Mouse (Mus musculus) neural tube, embryonic 11.5 days (tissue): ENCODE results near the gene Stx16. TPM values are rescaled to one million over a fixed set of nuclear protein-coding genes. Genes with fewer than 3 reads are reported as not detected.

Experiments
- ATAC-seq: fragments of 200-750 bp; cut with Nextera tagmentation; 2 replicates; pipeline ENCODE4 v1.8.0; 2017; ENCODE audit warnings: moderate number of reproducible peaks, mild to moderate bottlenecking, moderate TSS enrichment, moderate library complexity; ENCODE audit not compliant: insufficient read depth, low FRiP score, low TSS enrichment
- DNase-seq: peaks from one replicate; pipeline ENCODE4 v3.0.0-alpha.2; 2015; ENCODE audit warnings: low spot score
- H3K27ac ChIP-seq: fragments of 300-500 bp; sonication (generic); 2 replicates; pipeline ENCODE4 v1.5.1; 2014; ENCODE audit warnings: low read depth, mild to moderate bottlenecking, low read length
- H3K27me3 ChIP-seq: fragments of 300-500 bp; sonication (generic); 2 replicates; pipeline ENCODE4 v1.6.1; 2014; ENCODE audit warnings: mild to moderate bottlenecking, low read length, mixed read lengths; ENCODE audit not compliant: control insufficient read depth, insufficient read depth
- H3K36me3 ChIP-seq: fragments of 300-500 bp; sonication (generic); 2 replicates; pipeline ENCODE4 v1.6.1; 2014; ENCODE audit warnings: mild to moderate bottlenecking, low read length, moderate library complexity, mixed read lengths; ENCODE audit not compliant: control insufficient read depth, insufficient read depth
- H3K4me1 ChIP-seq: fragments of 300-500 bp; sonication (generic); 2 replicates; pipeline ENCODE4 v1.6.1; 2014; ENCODE audit warnings: low read length, mixed read lengths; ENCODE audit not compliant: control insufficient read depth, insufficient read depth
- H3K4me2 ChIP-seq: fragments of 300-500 bp; sonication (generic); 2 replicates; pipeline ENCODE4 v1.6.1; 2014; ENCODE audit warnings: low read depth, mild to moderate bottlenecking, moderate library complexity
- H3K4me3 ChIP-seq: fragments of 300-500 bp; sonication (generic); 2 replicates; pipeline ENCODE4 v1.5.1; 2014; ENCODE audit warnings: low read depth, low read length
- H3K9ac ChIP-seq: fragments of 300-500 bp; sonication (generic); 2 replicates; pipeline ENCODE4 v1.6.1; 2014; ENCODE audit warnings: mild to moderate bottlenecking, low read length
- H3K9me3 ChIP-seq: fragments of 300-500 bp; sonication (generic); 2 replicates; pipeline ENCODE4 v1.6.1; 2016; ENCODE audit warnings: low read length; ENCODE audit not compliant: control insufficient read depth
- WGBS: fragments of 180-500 bp; shearing (Covaris S2); extraction: QIAGEN DNeasy Blood & Tissue Kit; methylation state at CpG from one replicate; pipeline ENCODE4 v1.1.7; 2014; 5-methylcytosine and 5-hydroxymethylcytosine counted together
- polyA plus RNA-seq: library from polyadenylated mRNA; unstranded; fragments of >200 nt; fragmentation: Nextera tagmentation; extraction: Ambion mirVana; gene quantifications from 2 replicates; pipeline ENCODE4 v1.2.1, GENCODE M21; 2014

Stx16 gene
- polyA plus RNA-seq, 1 experiment from 2014 or later: 8.4 TPM

DNA sequence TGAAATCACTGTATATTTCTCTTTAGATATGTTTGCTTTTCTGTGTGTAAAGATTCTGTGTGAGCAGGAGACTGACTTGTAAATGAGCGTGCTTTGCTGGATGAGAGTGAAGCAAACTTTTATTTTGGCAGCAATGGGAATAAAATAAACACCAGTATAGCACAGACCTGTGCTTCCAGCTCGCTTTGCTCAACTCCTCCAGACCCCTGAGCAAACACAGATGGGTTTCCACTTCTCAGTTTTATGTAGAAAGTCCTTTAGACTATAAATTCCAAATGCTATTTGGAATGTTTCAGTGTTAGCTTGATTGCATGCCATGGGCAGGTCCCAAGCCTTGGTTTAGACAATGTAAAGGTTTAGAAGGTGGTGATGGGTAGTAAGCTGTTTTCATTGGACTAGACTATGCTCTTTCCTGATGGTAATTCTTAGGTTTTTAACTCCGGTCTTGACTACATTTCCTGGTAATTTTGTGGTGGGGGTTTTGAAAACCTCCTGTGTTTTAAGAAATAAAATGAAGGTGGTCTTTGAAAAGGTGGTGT lies 6.3 kb downstream of the Stx16 start:
- no peak overlapping the region for H3K9ac ChIP-seq
- H3K4me2 ChIP-seq: no peak overlapping the region
- H3K27ac ChIP-seq: no peak overlapping the region
- H3K36me3 ChIP-seq: no peaks in the 10 kb centered on the region
- peaks cover 6% of the 10 kb centered on the region for H3K4me1 ChIP-seq
- no peaks in the 10 kb centered on the region for H3K27me3 ChIP-seq
- H3K4me3 ChIP-seq: no peak overlapping the region
- DNase-seq (no peak), ATAC-seq (no peak)
- no peaks in the 10 kb centered on the region for H3K9me3 ChIP-seq
- WGBS: 82% methylated on average over 3 of the region's 3 CpGs

DNA sequence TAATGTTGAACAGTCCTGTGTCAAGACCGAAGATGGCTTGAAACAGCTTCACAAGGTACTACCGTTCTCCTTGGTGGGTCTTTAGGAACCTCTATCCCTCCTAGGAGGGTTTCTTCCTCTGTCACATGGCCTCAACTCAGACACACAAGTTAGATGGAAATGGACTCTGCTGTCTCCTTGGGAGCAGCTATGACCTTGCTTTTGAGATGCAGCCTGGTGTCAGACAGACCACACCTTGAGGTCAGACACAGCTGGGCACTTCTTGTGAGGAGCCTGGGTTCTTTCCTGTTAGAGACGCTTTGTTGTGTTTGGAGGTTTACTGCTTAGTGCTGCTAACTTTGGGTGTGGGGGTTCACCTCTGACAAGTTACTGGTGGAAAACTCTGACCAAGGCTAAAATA lies 19.0 kb downstream of the Stx16 start:
- WGBS: 91% methylated on average over 3 of the region's 3 CpGs
- no peak for ATAC-seq
- H3K4me1 ChIP-seq: no peaks in the 10 kb centered on the region
- no peak overlapping the region for H3K27ac ChIP-seq
- H3K4me3 ChIP-seq: no peak overlapping the region
- H3K36me3 ChIP-seq: peaks cover 3% of the 10 kb centered on the region; the same call in 1 of the 2 replicates
- no peak overlapping the region for H3K9ac ChIP-seq
- no peak overlapping the region for H3K4me2 ChIP-seq
- no peaks in the 10 kb centered on the region for H3K27me3 ChIP-seq
- H3K9me3 ChIP-seq: no peaks in the 10 kb centered on the region
- DNase-seq: no peak

DNA sequence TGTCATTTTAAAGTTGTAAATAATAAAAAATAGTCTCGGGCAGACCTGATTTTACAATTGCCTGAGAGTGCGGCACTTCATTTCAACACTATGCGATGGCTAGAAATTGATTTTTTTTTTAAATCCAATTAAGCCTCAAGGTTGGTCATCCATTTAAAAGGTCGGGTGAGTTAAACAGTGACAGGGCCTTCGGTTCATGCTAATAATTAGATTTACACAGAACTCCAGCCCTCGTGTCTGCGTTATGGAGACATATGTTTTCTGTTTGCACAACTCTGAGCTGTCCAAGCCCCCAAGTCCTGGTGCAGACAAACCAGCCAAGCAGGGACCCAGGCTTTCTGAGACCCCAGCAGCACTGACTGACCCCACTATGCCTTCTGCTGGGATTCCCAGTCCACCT lies 26.3 kb downstream of the Stx16 start:
- Histone ChIP-seq H3K4me3 (no peak overlapping the region), H3K9me3 (no peaks in the 10 kb centered on the region), H3K4me2 (no peak overlapping the region), H3K27me3 (no peaks in the 10 kb centered on the region), H3K27ac (no peak overlapping the region), H3K9ac (no peak overlapping the region), H3K36me3 (no peaks in the 10 kb centered on the region), H3K4me1 (no peaks in the 10 kb centered on the region)
- 74% methylated on average over 7 of the region's 7 CpGs for WGBS
- ATAC-seq (no peak), DNase-seq (no peak)

DNA sequence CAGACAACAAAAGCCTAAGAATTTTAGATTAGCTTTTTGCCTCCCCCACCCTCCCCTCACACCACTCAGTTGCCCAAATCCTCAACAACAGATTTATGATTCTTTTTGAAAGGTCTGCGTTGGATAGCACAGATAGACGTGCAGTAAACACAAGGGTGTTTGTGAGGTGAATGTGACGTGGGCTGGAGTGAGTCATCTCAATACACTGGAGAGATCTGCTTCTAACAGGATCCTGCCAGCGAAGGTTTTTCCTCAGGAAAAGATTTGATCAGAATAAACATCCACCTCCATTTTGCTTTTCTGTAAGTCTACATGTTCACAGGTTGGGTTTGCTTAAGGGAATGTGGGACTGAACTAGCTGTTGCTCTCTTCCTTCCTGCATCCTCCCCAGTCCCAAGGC lies 27.4 kb downstream of the Stx16 start:
- no peak for DNase-seq
- Histone ChIP-seq H3K27ac (no peak overlapping the region), H3K4me3 (no peak overlapping the region), H3K9me3 (no peaks in the 10 kb centered on the region), H3K9ac (no peak overlapping the region), H3K4me2 (no peak overlapping the region), H3K4me1 (no peaks in the 10 kb centered on the region), H3K36me3 (no peaks in the 10 kb centered on the region), H3K27me3 (no peaks in the 10 kb centered on the region)
- no peak for ATAC-seq
- 88% methylated on average over 4 of the region's 4 CpGs for WGBS

DNA sequence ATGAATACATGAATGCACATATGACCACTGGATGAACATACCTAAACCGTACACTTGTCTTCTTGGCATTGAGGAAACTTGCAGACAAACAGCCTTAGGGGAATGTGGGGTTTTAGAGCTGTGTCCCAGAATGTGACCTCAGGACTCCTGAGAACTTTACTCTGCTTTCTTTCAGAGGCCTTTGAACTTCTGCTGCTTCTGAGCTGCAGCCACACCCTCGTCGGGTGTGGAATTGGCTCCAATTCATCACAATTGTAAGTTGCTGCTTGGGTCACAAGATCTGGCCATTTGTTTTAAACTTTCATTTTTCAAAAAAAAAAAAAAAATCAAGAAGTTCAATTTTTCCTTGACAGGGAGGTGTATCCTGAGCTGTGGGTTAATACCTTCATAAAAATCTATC lies 31.3 kb downstream of the Stx16 start:
- no peak for DNase-seq
- 73% methylated on average over 3 of the region's 3 CpGs for WGBS
- H3K9ac ChIP-seq: no peak overlapping the region
- no peak overlapping the region for H3K4me3 ChIP-seq
- H3K9me3 ChIP-seq: no peaks in the 10 kb centered on the region
- ATAC-seq: no peak
- peaks cover 17% of the 10 kb centered on the region for H3K4me1 ChIP-seq
- H3K4me2 ChIP-seq: no peak overlapping the region
- H3K27ac ChIP-seq: no peak overlapping the region
- H3K27me3 ChIP-seq: no peaks in the 10 kb centered on the region
- H3K36me3 ChIP-seq: no peaks in the 10 kb centered on the region

DNA sequence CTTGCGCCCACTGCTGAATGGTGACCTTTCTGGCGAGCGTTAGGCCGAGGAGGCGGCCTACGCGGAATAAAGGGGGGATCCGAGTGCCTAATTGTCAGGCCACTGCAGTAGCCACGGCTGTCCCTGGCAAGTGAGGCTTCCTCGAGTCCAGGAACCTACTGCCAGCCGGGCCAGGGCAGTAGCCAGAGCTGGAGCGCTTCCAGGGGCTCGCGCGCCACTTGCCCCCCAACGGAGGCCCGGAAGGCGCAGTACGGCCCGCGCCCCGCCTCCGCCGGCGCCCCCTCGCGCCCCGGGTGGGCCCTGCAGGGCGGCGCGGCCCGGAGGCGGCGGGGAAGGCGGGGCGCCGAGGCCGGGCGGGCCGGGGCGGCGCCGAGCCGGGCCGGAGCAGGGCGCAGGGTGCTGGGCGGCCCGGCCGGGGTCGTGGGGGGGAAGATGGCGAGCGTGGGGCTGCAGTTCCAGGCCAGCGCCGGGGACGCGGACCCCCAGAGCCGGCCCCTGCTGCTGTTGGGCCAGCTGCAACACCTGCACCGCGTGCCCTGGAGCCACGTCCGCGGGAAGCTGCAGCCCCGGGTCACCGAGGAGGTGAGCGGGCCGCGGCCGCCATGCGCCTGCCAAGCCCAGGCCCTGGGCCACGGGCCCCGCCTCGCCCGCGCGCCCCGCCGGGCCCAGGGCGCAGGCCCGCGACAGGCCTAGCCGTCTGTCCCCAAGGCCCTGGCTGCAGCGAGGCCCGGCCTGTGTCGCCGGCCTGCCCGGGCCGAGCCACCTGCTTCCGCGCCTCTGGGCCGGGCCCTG lies 34.1 kb downstream of the Stx16 start, which contains the start of gene Npepl1:
TSS of gene Npepl1 (plus strand) at position 359 of the 792 bp plus-strand sequence.
- Histone ChIP-seq H3K27ac (peak within 1 kb of the TSS; percentile 87), H3K9me3 (no peaks in the 10 kb centered on the region), H3K4me2 (peak within 1 kb of the TSS; percentile 85), H3K27me3 (no peaks in the 10 kb centered on the region), H3K4me3 (peak within 1 kb of the TSS; percentile 45), H3K9ac (peak within 1 kb of the TSS; percentile 83), H3K36me3 (no peaks in the 10 kb centered on the region), H3K4me1 (peaks cover 20% of the 10 kb centered on the region)
- peak; percentile 73 for ATAC-seq
- peak; percentile 59 for DNase-seq
- 3% methylated on average over 58 of the region's 90 CpGs for WGBS

DNA sequence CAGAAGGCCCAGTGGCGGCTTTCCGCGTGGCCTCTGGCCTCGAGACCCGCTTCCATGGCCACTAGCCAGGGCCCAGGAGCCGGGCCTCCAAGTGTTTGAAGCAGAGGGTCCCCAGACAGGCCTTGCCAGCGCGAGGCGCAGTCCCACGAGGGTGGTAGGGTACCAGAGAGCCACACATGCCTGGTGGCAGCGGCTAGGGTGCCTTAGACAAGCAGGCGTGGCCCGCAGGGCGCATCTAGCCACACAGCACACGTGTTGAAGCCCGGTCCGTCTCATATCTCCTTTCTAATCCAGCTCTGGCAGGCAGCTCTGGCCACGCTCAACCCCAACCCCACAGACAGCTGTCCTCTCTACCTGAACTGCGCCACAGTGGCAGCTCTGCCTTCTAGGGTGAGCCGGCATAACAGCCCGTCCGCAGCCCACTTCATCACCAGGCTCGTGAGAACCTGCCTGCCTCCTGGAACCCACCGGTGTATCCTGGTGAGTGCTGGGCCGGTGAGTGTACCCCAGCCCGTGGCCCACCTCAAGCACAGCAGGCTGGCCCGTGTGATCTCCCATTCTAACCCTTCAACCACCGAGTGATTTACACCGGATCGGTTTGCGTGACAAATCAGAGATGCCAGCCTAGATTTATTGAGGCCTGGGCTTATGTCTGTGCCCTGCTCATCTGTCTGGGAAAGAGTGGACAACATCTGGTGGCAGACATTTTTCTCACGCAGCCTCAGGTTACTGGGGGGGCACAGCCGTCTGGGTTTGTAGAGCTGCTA lies 34.9 kb downstream of the Stx16 start:
- WGBS: 33% methylated on average over 33 of the region's 33 CpGs
- Histone ChIP-seq H3K36me3 (no peaks in the 10 kb centered on the region), H3K27me3 (no peaks in the 10 kb centered on the region), H3K9me3 (no peaks in the 10 kb centered on the region), H3K4me2 (peak overlapping the region; percentile 85), H3K4me3 (peak overlapping the region; percentile 45), H3K9ac (peak overlapping the region; percentile 83), H3K4me1 (peaks cover 20% of the 10 kb centered on the region), H3K27ac (peak overlapping the region; percentile 87)
- peak; percentile 64 for DNase-seq
- peak; percentile 68 for ATAC-seq

DNA sequence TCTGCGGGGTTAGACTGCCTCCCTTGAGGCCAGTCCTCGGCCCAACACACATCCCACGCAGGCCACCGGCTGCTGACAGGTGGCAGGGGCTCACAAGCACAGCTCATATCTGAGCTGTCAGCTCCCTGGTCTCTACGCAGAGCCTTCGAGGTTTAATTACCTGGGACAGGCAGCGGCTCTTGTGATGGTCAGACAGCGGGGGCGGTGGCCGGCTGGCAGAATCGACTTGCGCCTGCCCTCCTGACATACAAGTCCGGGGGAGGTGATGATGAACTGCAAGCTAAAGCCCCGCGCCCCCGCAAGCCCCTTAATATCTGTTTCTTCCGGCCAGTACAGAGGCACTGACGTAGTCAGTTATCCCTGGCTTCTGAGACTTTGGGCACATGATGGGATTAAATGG lies 36.8 kb downstream of the Stx16 start:
- H3K36me3 ChIP-seq: no peaks in the 10 kb centered on the region
- ATAC-seq: no peak
- H3K27me3 ChIP-seq: no peaks in the 10 kb centered on the region
- no peak overlapping the region for H3K27ac ChIP-seq
- H3K4me3 ChIP-seq: no peak overlapping the region
- H3K9me3 ChIP-seq: no peaks in the 10 kb centered on the region
- H3K4me1 ChIP-seq: peaks cover 22% of the 10 kb centered on the region
- 74% methylated on average over 18 of the region's 18 CpGs for WGBS
- H3K9ac ChIP-seq: no peak overlapping the region; the same call in 1 of the 2 replicates
- DNase-seq: no peak
- H3K4me2 ChIP-seq: no peak overlapping the region
